Mouse (Mus musculus) embryonic facial prominence, embryonic 11.5 days (tissue): ENCODE results near the gene Vmn2r84. TPM values are rescaled to one million over a fixed set of nuclear protein-coding genes. Genes with fewer than 3 reads are reported as not detected.
A peak's percentile ranks its signal among the peaks of the same experiment; 100 is the strongest.
"Not testable (repeated sequence)": the region's sequence is repeated elsewhere in the genome, so short reads cannot be mapped to it uniquely, and the experiment has no call there.

ENCODE experiments used
- ATAC-seq: fragments of 200-750 bp; cut with Nextera tagmentation; replicated peaks from 2 replicates; pipeline ENCODE4 v1.8.0; 2017; ENCODE audit warnings: low read depth; ENCODE audit not compliant: insufficient number of reproducible peaks, low FRiP score, low TSS enrichment
- DNase-seq: peaks from one replicate; pipeline ENCODE4 v3.0.0-alpha.2; 2015; ENCODE audit warnings: low spot score
- H3K27ac ChIP-seq: fragments of 300-500 bp; sonication (generic); replicated peaks from 2 replicates; pipeline ENCODE4 v1.5.1; 2014; ENCODE audit warnings: mild to moderate bottlenecking, low read depth, low read length, control low read depth
- H3K27me3 ChIP-seq: fragments of 300-500 bp; sonication (generic); 2 replicates; pipeline ENCODE4 v1.6.1; 2014; ENCODE audit warnings: mild to moderate bottlenecking, low read length, moderate library complexity, mixed read lengths; ENCODE audit not compliant: control insufficient read depth, insufficient read depth
- H3K36me3 ChIP-seq: fragments of 300-500 bp; sonication (generic); replicated peaks from 2 replicates; pipeline ENCODE4 v1.6.1; 2014; ENCODE audit warnings: low read depth, mild to moderate bottlenecking, low read length, moderate library complexity, mixed read lengths; ENCODE audit not compliant: control insufficient read depth, insufficient read depth
- H3K4me1 ChIP-seq: fragments of 300-500 bp; sonication (generic); 2 replicates; pipeline ENCODE4 v1.6.1; 2014; ENCODE audit warnings: low read length, mixed read lengths; ENCODE audit not compliant: control insufficient read depth, insufficient read depth
- H3K4me2 ChIP-seq: fragments of 300-500 bp; sonication (generic); 2 replicates; pipeline ENCODE4 v1.6.1; 2014; ENCODE audit warnings: low read depth, mild to moderate bottlenecking, control low read depth, low read length, moderate library complexity
- H3K4me3 ChIP-seq: fragments of 300-500 bp; sonication (generic); 2 replicates; pipeline ENCODE4 v1.5.1; 2014; ENCODE audit warnings: low read depth, low read length, control low read depth
- H3K9ac ChIP-seq: fragments of 300-500 bp; sonication (generic); replicated peaks from 2 replicates; pipeline ENCODE4 v1.6.1; 2014; ENCODE audit warnings: mild to moderate bottlenecking, control low read depth, low read length
- H3K9me3 ChIP-seq: fragments of 300-500 bp; sonication (generic); replicated peaks from 2 replicates; pipeline ENCODE4 v1.6.1; 2016; ENCODE audit warnings: mild to moderate bottlenecking, low read length, inconsistent platforms, mixed read lengths; ENCODE audit not compliant: control insufficient read depth
- WGBS: fragments of 180-500 bp; shearing (Covaris S2); extraction: QIAGEN DNeasy Blood & Tissue Kit; methylation state at CpG from one replicate; pipeline ENCODE4 v1.1.7; 2014; 5-methylcytosine and 5-hydroxymethylcytosine counted together
- polyA plus RNA-seq: library from polyadenylated mRNA; unstranded; fragments of >200 nt; fragmentation: Nextera tagmentation; extraction: Ambion mirVana; gene quantifications from 2 replicates; pipeline ENCODE4 v1.2.1, GENCODE M21; 2014

The Vmn2r84 gene
- polyA plus RNA-seq, result not detected in 2 replicates

- Histone ChIP-seq H3K27me3 (no peaks in the 10 kb centered on the region), H3K4me1 (no peaks in the 10 kb centered on the region), H3K4me3 (no peak within 1 kb of the TSS), H3K9me3 (no peaks in the 10 kb centered on the region), H3K9ac (no peak within 1 kb of the TSS), H3K36me3 (no peaks in the 10 kb centered on the region), H3K27ac (no peak within 1 kb of the TSS), H3K4me2 (no peak within 1 kb of the TSS)
- DNase-seq, result no peak
- no peak for ATAC-seq
These were observed at the start of gene Vmn2r84 for GRCm38 (mm10) chr10:130394232-130394631. TSS of gene Vmn2r84 (minus strand) at chr10:130394332.

GRCm38 (mm10) chr10:130434185-130434898 is 40.2 kb upstream of the Vmn2r84 start:
- not testable (repeated sequence) for H3K27ac ChIP-seq

GRCm38 (mm10) chr10:130429603-130430002 is 35.5 kb upstream of the Vmn2r84 start, which contains the start of gene Vmn2r85:
TSS of gene Vmn2r85 (minus strand) at chr10:130429703.
- not testable (repeated sequence) for ATAC-seq, H3K27ac ChIP-seq, DNase-seq, H3K4me1 ChIP-seq, H3K9ac ChIP-seq, H3K4me2 ChIP-seq, H3K27me3 ChIP-seq, H3K9me3 ChIP-seq, H3K4me3 ChIP-seq, H3K36me3 ChIP-seq

More at GRCm38 (mm10) chr10:130434185-130434898, 40.2 kb upstream of the Vmn2r84 start:
- H3K36me3 ChIP-seq, H3K9me3 ChIP-seq, H3K4me1 ChIP-seq, H3K27me3 ChIP-seq, DNase-seq, H3K9ac ChIP-seq, H3K4me2 ChIP-seq, ATAC-seq, H3K4me3 ChIP-seq: not testable (repeated sequence)
- 83% methylated on average over 11 of the region's 11 CpGs for WGBS

GRCm38 (mm10) chr10:130422368-130422767 is 28.2 kb upstream of the Vmn2r84 start:
- H3K4me2 ChIP-seq, H3K9ac ChIP-seq, H3K4me3 ChIP-seq, ATAC-seq, H3K36me3 ChIP-seq, H3K9me3 ChIP-seq, H3K4me1 ChIP-seq, DNase-seq, H3K27me3 ChIP-seq, H3K27ac ChIP-seq: not testable (repeated sequence)
- WGBS, result 89% methylated on average over 2 of the region's 2 CpGs

- Histone ChIP-seq H3K27me3 (no peaks in the 10 kb centered on the region), H3K27ac (no peak overlapping the region), H3K4me1 (no peaks in the 10 kb centered on the region), H3K36me3 (no peaks in the 10 kb centered on the region), H3K4me3 (no peak overlapping the region), H3K9me3 (no peaks in the 10 kb centered on the region), H3K4me2 (no peak overlapping the region), H3K9ac (no peak overlapping the region)
- WGBS, result 83% methylated on average over 3 of the region's 3 CpGs
- no peak for ATAC-seq
- no peak for DNase-seq
These were observed 26.3 kb upstream of the Vmn2r84 start for GRCm38 (mm10) chr10:130420401-130420800.

- H3K4me2 ChIP-seq, H3K4me1 ChIP-seq, H3K9ac ChIP-seq, ATAC-seq, H3K27me3 ChIP-seq, H3K9me3 ChIP-seq, H3K36me3 ChIP-seq, H3K4me3 ChIP-seq, H3K27ac ChIP-seq, DNase-seq: not testable (repeated sequence)
- WGBS, result 51% methylated on average over 2 of the region's 2 CpGs
These were observed 25.8 kb upstream of the Vmn2r84 start for GRCm38 (mm10) chr10:130419954-130420353.

GRCm38 (mm10) chr10:130416352-130416751 is 22.2 kb upstream of the Vmn2r84 start:
- H3K4me3 ChIP-seq, H3K27me3 ChIP-seq, H3K36me3 ChIP-seq, H3K4me2 ChIP-seq, H3K9ac ChIP-seq, H3K9me3 ChIP-seq, H3K27ac ChIP-seq, ATAC-seq, DNase-seq, H3K4me1 ChIP-seq: not testable (repeated sequence)

GRCm38 (mm10) chr10:130412167-130412698 is 18.1 kb upstream of the Vmn2r84 start:
- H3K27ac ChIP-seq, H3K9me3 ChIP-seq, H3K4me3 ChIP-seq, H3K27me3 ChIP-seq, H3K4me1 ChIP-seq, DNase-seq, H3K9ac ChIP-seq, H3K36me3 ChIP-seq, H3K4me2 ChIP-seq: not testable (repeated sequence)
- WGBS, result 67% methylated on average over 20 of the region's 35 CpGs
- peak; percentile 73; the same call in 1 of the 2 replicates for ATAC-seq
